Mouse (Mus musculus) thymus, adult 2 months (tissue): Measurements from ENCODE around the gene Gm3696.
"Not testable (repeated sequence)": the region's sequence is repeated elsewhere in the genome, so short reads cannot be mapped to it uniquely, and the experiment has no call there.

ENCODE experiments used
- CTCF ChIP-seq: fragments of 200-500 bp; IDR thresholded peaks from 2 replicates; pipeline ENCODE4 v1.5.1; 2012; ENCODE audit warnings: mild to moderate bottlenecking, control low read depth, low read length, moderate library complexity, borderline replicate concordance; ENCODE audit not compliant: control insufficient read depth, poor library complexity, insufficient read depth; ENCODE audit errors: extremely low read depth
- POLR2A ChIP-seq: fragments of 200-500 bp; IDR thresholded peaks from 2 replicates; pipeline ENCODE4 v1.6.1; 2012; ENCODE audit warnings: mild to moderate bottlenecking, low read length, control low read depth, moderate library complexity; ENCODE audit not compliant: control insufficient read depth, poor library complexity, insufficient read depth; ENCODE audit errors: extremely low read depth

GRCm38 (mm10) chr14:7100521-7100920 is at the start of gene Gm3696:
- TF ChIP-seq CTCF, POLR2A: not testable (repeated sequence)
